Mouse (Mus musculus): Measurements from ENCODE around the gene 6430571L13Rik. TPM values are rescaled to one million over a fixed set of nuclear protein-coding genes. Genes with fewer than 3 reads are reported as not detected.
A peak's percentile ranks its signal among the peaks of the same experiment; 100 is the strongest.

6430571L13Rik gene
- total RNA-seq, 2 experiments from 2014 or later: 4.6 to 5.0 TPM

GRCm38 (mm10) chr9:107335046-107335445, 5.4 kb upstream of the 6430571L13Rik start:
- no peak for DNase-seq (ENCODE audit: low spot score in 2 of 2)
- intact Hi-C loops (cut with DNase I): no loop called here

DNA sequence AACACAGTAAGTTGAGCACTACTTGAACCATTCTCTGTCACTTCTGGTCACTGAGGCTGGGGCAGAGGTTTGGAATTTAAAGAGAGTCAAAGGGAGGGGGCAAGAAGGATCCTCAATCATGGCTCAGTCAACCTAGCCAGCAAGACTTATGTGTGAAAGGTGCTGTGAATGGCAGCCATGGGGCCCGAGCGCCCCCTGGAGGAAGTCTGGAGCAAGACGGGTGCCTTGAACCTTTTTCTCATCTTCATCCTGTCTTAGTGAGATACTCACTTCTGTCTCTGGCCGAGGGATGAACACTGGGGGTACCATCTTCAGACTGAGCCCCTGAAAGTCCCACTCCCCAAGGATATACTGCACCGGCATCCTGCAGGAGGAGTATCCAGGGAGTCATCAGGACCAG, 4.5 kb upstream of the 6430571L13Rik start:
- DNase-seq (ENCODE audit: low spot score in 2 of 2): peak; percentile 58 to 62
- intact Hi-C loops (cut with DNase I): loop anchor here (1.0 kb wide), 1 partner anchor 42 kb away; no protein-coding TSS in a partner anchor

- intact Hi-C loops (cut with DNase I): loop anchor here (1.0 kb wide), 1 partner anchor 42 kb away; no protein-coding TSS in a partner anchor
- no peak for DNase-seq (ENCODE audit: low spot score in 2 of 2)
Observed at GRCm38 (mm10) chr9:107336386-107336785, 4.0 kb upstream of the 6430571L13Rik start.

GRCm38 (mm10) chr9:107338172-107338883, 2.1 kb upstream of the 6430571L13Rik start, which contains the start of gene Hemk1:
Gene Hemk1 (minus strand): TSS chr9:107338350.
- DNase-seq (ENCODE audit: low spot score in 2 of 2): peak; percentile 80 to 81
- intact Hi-C loops (cut with DNase I): no loop called here

- intact Hi-C loops (cut with DNase I): no loop called here
- no peak for DNase-seq (ENCODE audit: low spot score in 2 of 2)
Observed at GRCm38 (mm10) chr9:107340911-107341645, 676 bp downstream of the 6430571L13Rik start.

- DNase-seq (ENCODE audit: low spot score in 2 of 2): no peak
- intact Hi-C loops (cut with DNase I): no loop called here
Observed at GRCm38 (mm10) chr9:107342201-107342709, 1.9 kb downstream of the 6430571L13Rik start.

GRCm38 (mm10) chr9:107343146-107343943, 2.9 kb downstream of the 6430571L13Rik start:
- no peak for DNase-seq (ENCODE audit: low spot score in 2 of 2)
- intact Hi-C loops (cut with DNase I): no loop called here

GRCm38 (mm10) chr9:107344027-107344426, 3.6 kb downstream of the 6430571L13Rik start:
- intact Hi-C loops (cut with DNase I): no loop called here
- DNase-seq (ENCODE audit: low spot score in 2 of 2): no peak

DNA sequence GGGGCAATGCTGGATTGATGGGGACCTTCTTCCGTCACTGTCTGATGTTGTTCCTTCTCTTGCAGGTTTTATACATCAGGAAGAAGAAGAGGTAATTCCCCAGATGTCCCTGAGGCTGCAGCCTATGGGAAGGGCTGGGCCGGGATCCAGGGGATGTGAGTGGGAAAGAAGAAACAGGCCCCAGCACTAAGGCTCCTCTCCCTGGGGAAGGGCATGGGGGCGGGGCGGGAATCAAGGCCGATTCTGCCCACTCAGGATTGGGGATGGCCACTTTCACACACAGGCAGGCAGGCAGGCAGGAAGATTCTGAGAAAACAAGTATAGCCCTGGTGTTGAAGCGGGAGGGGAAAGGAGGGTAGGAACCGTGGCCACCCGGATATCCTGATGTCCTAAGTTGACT, 5.7 kb downstream of the 6430571L13Rik start:
- no peak for DNase-seq (ENCODE audit: low spot score in 2 of 2)
- intact Hi-C loops (cut with DNase I): no loop called here

- intact Hi-C loops (cut with DNase I): no loop called here
- no peak for DNase-seq (ENCODE audit: low spot score in 2 of 2)
Observed at GRCm38 (mm10) chr9:107347586-107348183, 7.3 kb downstream of the 6430571L13Rik start.

- intact Hi-C loops (cut with DNase I): no loop called here
- DNase-seq (ENCODE audit: low spot score in 2 of 2): no peak
Observed at GRCm38 (mm10) chr9:107349321-107349720, 8.9 kb downstream of the 6430571L13Rik start.

- intact Hi-C loops (cut with DNase I): no loop called here
- no peak for DNase-seq (ENCODE audit: low spot score in 2 of 2)
Observed at GRCm38 (mm10) chr9:107354826-107355225, 14.4 kb downstream of the 6430571L13Rik start.

GRCm38 (mm10) chr9:107355870-107356765, 15.7 kb downstream of the 6430571L13Rik start:
- DNase-seq (ENCODE audit: low spot score in 2 of 2): peak in 1 of 2 experiments; percentile 47
- intact Hi-C loops (cut with DNase I): no loop called here

- DNase-seq (ENCODE audit: low spot score in 2 of 2): peak; percentile 61 to 77
- intact Hi-C loops (cut with DNase I): loop anchor here (1.0 kb wide), 2 partner anchors 63 to 157 kb away; no protein-coding TSS in a partner anchor
Observed at GRCm38 (mm10) chr9:107357651-107358050, 17.2 kb downstream of the 6430571L13Rik start.

DNA sequence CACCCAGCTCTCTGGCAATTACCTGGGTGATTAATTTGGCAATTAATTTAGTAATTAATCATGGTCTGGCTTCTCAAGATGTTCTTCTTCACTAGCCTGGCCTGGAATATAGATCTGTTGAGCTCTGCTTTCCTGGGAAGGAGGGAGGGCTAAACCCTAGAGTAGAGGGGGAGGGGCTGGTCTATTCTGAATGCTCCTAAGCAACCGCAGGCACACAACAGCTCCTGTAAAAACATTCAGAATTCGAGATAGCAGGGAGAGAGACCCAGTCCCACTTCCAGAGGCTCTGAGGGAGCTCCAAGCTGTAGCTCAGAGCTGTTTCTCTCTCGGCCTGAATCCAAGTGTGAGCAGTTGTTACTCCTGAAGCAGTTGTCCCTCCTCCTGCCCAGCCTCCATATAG, 20.6 kb downstream of the 6430571L13Rik start:
- no peak for DNase-seq (ENCODE audit: low spot score in 2 of 2)
- intact Hi-C loops (cut with DNase I): no loop called here

- peak in 1 of 2 experiments; percentile 28 for DNase-seq (ENCODE audit: low spot score in 2 of 2)
- intact Hi-C loops (cut with DNase I): loop anchor here (2.0 to 5.0 kb wide), 2 partner anchors 96 to 148 kb away; no protein-coding TSS in a partner anchor
Observed at GRCm38 (mm10) chr9:107366644-107367043, 26.2 kb downstream of the 6430571L13Rik start.

GRCm38 (mm10) chr9:107368302-107368701, 27.9 kb downstream of the 6430571L13Rik start:
- no peak for DNase-seq (ENCODE audit: low spot score in 2 of 2)
- intact Hi-C loops (cut with DNase I): loop anchor here (5.0 kb wide), 1 partner anchor 94 kb away; no protein-coding TSS in a partner anchor

Data from left cerebral cortex, postnatal 36 days (tissue).